Mouse (Mus musculus) forebrain, embryonic 15.5 days (tissue): Measurements from ENCODE around the gene 1110032F04Rik. TPM values are rescaled to one million over a fixed set of nuclear protein-coding genes. Genes with fewer than 3 reads are reported as not detected.

Source experiments
- ATAC-seq: fragments of 200-750 bp; cut with Nextera tagmentation; replicated peaks from 2 replicates; pipeline ENCODE4 v1.8.0; 2017; ENCODE audit warnings: mild to moderate bottlenecking, moderate TSS enrichment, moderate library complexity
- H3K27ac ChIP-seq: fragments of 300-500 bp; sonication (generic); replicated peaks from 2 replicates; pipeline ENCODE4 v1.5.1; 2015; ENCODE audit warnings: mild to moderate bottlenecking, inconsistent platforms
- H3K27me3 ChIP-seq: fragments of 300-500 bp; sonication (generic); 2 replicates; pipeline ENCODE4 v1.6.1; 2015; ENCODE audit warnings: inconsistent platforms
- H3K36me3 ChIP-seq: fragments of 300-500 bp; sonication (generic); 2 replicates; pipeline ENCODE4 v1.6.1; 2015; ENCODE audit warnings: mild to moderate bottlenecking, inconsistent platforms
- H3K4me1 ChIP-seq: fragments of 300-500 bp; sonication (generic); 2 replicates; pipeline ENCODE4 v1.6.1; 2015; ENCODE audit warnings: inconsistent platforms
- H3K4me2 ChIP-seq: fragments of 300-500 bp; sonication (generic); replicated peaks from 2 replicates; pipeline ENCODE4 v1.6.1; 2015; ENCODE audit warnings: mild to moderate bottlenecking, inconsistent platforms
- H3K4me3 ChIP-seq: fragments of 300-500 bp; sonication (generic); 2 replicates; pipeline ENCODE4 v1.5.1; 2015; ENCODE audit warnings: mild to moderate bottlenecking, inconsistent platforms
- H3K9ac ChIP-seq: fragments of 300-500 bp; sonication (generic); replicated peaks from 2 replicates; pipeline ENCODE4 v1.6.1; 2015; ENCODE audit warnings: mild to moderate bottlenecking, inconsistent platforms
- H3K9me3 ChIP-seq: fragments of 300-500 bp; sonication (generic); 2 replicates; pipeline ENCODE4 v1.6.1; 2016; ENCODE audit warnings: inconsistent platforms
- WGBS: fragments of 180-500 bp; shearing (Covaris S2); methylation state at CpG from one replicate; pipeline ENCODE4 v1.1.7; 2015; ENCODE audit warnings: mixed read lengths; 5-methylcytosine and 5-hydroxymethylcytosine counted together
- polyA plus RNA-seq: library from polyadenylated mRNA; unstranded; fragments of >200 nt; fragmentation: Nextera tagmentation; extraction: Ambion mirVana; gene quantifications from 2 replicates; pipeline ENCODE4 v1.2.1, GENCODE M21; 2015

Gene 1110032F04Rik
- 3.5 and 3.7 TPM in 2 replicates for polyA plus RNA-seq

GRCm38 (mm10) chr3:68869211-68869690 lies at the start of gene 1110032F04Rik:
Gene 1110032F04Rik (plus strand): TSS chr3:68869586.
- H3K4me2 ChIP-seq: peak within 1 kb of the TSS; percentile 96
- peak within 1 kb of the TSS; percentile 16 for H3K27ac ChIP-seq
- no peaks in the 10 kb centered on the region for H3K9me3 ChIP-seq
- peaks cover 13% of the 10 kb centered on the region for H3K4me1 ChIP-seq
- peak within 1 kb of the TSS; percentile 68 for H3K4me3 ChIP-seq
- ATAC-seq: peak; percentile 85
- H3K9ac ChIP-seq: peak within 1 kb of the TSS; percentile 54
- H3K27me3 ChIP-seq: peaks cover 9% of the 10 kb centered on the region; the same call in 1 of the 2 replicates
- under 1% methylated on average over 59 of the region's 62 CpGs for WGBS
- no peaks in the 10 kb centered on the region for H3K36me3 ChIP-seq

GRCm38 (mm10) chr3:68821406-68821805 lies 48.0 kb upstream of the 1110032F04Rik start:
- 71% methylated on average over 4 of the region's 4 CpGs for WGBS
- Histone ChIP-seq H3K9ac (no peak overlapping the region), H3K9me3 (no peaks in the 10 kb centered on the region), H3K4me1 (peaks cover 33% of the 10 kb centered on the region), H3K36me3 (no peaks in the 10 kb centered on the region), H3K4me3 (no peak overlapping the region), H3K27ac (no peak overlapping the region), H3K27me3 (no peaks in the 10 kb centered on the region), H3K4me2 (no peak overlapping the region)
- no peak for ATAC-seq

DNA sequence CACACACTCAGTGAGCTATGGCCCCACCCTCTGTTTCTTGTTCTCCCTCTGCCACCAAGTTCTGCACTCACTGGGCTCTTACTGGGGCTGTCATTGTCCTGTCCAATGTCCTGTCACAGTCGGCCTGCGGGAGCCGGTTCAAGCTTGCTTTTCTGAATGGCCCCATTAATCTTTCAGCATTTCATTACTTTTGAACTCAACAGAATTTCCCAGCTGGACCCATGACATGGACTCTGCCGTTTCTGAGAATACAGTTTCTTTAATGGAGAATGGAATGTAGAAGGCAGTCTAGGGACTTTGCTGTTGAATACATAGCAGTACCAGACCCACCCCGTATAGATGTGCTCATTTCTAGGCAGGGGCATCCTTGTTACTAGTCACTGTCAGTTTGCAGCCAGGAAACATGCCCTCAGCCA lies 47.5 kb upstream of the 1110032F04Rik start:
- 0 out of 2 replicates have a peak, but pooled peaks have one; percentile 53 for ATAC-seq

DNA sequence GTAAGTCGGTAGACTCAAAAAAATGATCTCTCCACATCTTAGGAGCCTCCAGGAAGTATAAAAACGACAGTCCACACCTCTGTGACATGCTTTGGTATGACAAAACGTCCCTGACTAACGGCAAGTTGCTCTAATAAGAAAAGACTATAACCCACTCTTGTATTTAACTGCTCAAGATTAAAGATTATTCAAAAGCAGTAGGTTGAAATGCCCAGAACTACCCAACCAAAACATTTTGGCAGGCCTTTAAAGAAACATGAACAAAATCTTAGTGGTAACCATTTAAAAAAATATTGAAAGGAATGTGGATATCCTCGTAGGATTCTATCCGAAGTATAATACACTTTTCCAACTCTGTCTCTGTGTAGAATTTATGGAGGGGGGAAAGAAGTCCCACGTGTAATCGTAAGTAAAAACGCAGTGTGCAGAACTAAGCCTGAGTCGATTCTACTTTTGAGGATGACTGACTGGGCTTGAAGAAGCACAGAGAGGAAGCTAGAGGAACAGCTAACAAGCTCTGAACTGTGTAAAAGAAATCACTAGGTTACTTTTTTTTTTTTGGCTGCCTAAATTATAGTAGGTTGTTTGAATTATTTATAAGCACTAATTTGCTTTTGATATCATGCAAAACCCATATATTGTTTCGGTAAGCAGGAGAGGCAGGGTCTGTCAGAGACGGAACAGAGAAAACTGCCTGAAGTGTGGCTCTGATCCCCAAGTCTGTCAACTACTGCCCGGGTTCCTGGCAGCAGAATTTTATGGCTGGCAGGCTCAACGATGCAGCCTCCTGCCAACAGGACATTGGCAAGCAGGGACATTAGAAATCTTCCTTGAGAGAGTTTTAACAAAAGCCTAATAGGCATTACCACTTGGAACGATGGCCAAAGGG lies 45.3 kb upstream of the 1110032F04Rik start:
- 32% methylated on average over 15 of the region's 15 CpGs for WGBS
- peak; percentile 92 for ATAC-seq
- Histone ChIP-seq H3K4me1 (peaks cover 33% of the 10 kb centered on the region), H3K36me3 (no peaks in the 10 kb centered on the region), H3K27me3 (no peaks in the 10 kb centered on the region), H3K9ac (no peak overlapping the region; the same call in 1 of the 2 replicates), H3K27ac (peak overlapping the region; percentile 49), H3K4me3 (no peak overlapping the region), H3K4me2 (0 out of 2 replicates have a peak overlapping the region, but pooled peaks have one; percentile 6), H3K9me3 (no peaks in the 10 kb centered on the region)

More for the DNA sequence above, 47.5 kb upstream of the 1110032F04Rik start:
- 19% methylated on average over 5 of the region's 5 CpGs for WGBS
- Histone ChIP-seq H3K4me1 (peaks cover 33% of the 10 kb centered on the region), H3K9me3 (no peaks in the 10 kb centered on the region), H3K9ac (no peak overlapping the region), H3K27me3 (no peaks in the 10 kb centered on the region), H3K4me3 (no peak overlapping the region), H3K4me2 (no peak overlapping the region), H3K36me3 (no peaks in the 10 kb centered on the region), H3K27ac (no peak overlapping the region)

- no peak; the same call in none of the 2 replicates for ATAC-seq
- peaks cover 33% of the 10 kb centered on the region for H3K4me1 ChIP-seq
Measured at GRCm38 (mm10) chr3:68824765-68825090, 44.7 kb upstream of the 1110032F04Rik start.

GRCm38 (mm10) chr3:68825151-68825550 lies 44.2 kb upstream of the 1110032F04Rik start:
- H3K4me3 ChIP-seq: no peak overlapping the region
- WGBS: 51% methylated on average over 8 of the region's 8 CpGs
- H3K27me3 ChIP-seq: no peaks in the 10 kb centered on the region
- H3K4me1 ChIP-seq: peaks cover 33% of the 10 kb centered on the region
- H3K9me3 ChIP-seq: no peaks in the 10 kb centered on the region
- no peaks in the 10 kb centered on the region for H3K36me3 ChIP-seq
- no peak; the same call in 1 of the 2 replicates for ATAC-seq
- H3K9ac ChIP-seq: no peak overlapping the region
- peak overlapping the region; percentile 49 for H3K27ac ChIP-seq
- no peak overlapping the region for H3K4me2 ChIP-seq

More at GRCm38 (mm10) chr3:68824765-68825090, 44.7 kb upstream of the 1110032F04Rik start:
- Histone ChIP-seq H3K4me2 (0 out of 2 replicates have a peak overlapping the region, but pooled peaks have one; percentile 6), H3K9me3 (no peaks in the 10 kb centered on the region), H3K36me3 (no peaks in the 10 kb centered on the region), H3K27me3 (no peaks in the 10 kb centered on the region), H3K27ac (peak overlapping the region; percentile 49), H3K4me3 (no peak overlapping the region), H3K9ac (no peak overlapping the region)
- WGBS: 48% methylated on average over 2 of the region's 2 CpGs

GRCm38 (mm10) chr3:68827671-68828070 lies 41.7 kb upstream of the 1110032F04Rik start:
- Histone ChIP-seq H3K4me2 (no peak overlapping the region), H3K9me3 (no peaks in the 10 kb centered on the region), H3K4me1 (peaks cover 26% of the 10 kb centered on the region), H3K36me3 (no peaks in the 10 kb centered on the region), H3K27me3 (no peaks in the 10 kb centered on the region), H3K9ac (no peak overlapping the region), H3K4me3 (no peak overlapping the region), H3K27ac (no peak overlapping the region)
- no peak for ATAC-seq
- 94% methylated on average over 5 of the region's 5 CpGs for WGBS

DNA sequence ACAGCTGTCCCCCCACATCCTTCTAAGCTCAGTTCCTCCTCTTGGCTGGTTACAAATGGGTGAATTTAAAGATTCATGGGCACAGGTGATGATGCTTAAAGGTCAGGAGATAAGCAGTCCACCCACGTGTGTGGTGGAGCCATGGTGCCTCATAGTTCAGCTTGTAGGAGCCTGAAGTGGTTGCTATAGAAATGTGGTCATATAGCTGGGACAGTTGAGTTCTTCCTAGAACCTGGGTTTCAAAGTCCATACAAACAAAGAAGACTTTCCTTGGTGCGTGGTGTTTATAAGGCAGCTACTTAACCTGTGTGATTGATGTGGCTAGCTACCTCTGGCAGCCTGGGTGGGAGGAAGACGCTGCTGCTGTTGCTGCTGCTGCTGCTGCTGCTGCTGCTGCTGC lies 39.4 kb upstream of the 1110032F04Rik start:
- Histone ChIP-seq H3K9me3 (no peaks in the 10 kb centered on the region), H3K27ac (no peak overlapping the region), H3K4me2 (no peak overlapping the region), H3K4me1 (peaks cover 6% of the 10 kb centered on the region), H3K27me3 (no peaks in the 10 kb centered on the region), H3K36me3 (no peaks in the 10 kb centered on the region), H3K9ac (no peak overlapping the region), H3K4me3 (no peak overlapping the region)
- no peak for ATAC-seq
- WGBS: 96% methylated on average over 3 of the region's 3 CpGs

GRCm38 (mm10) chr3:68836857-68837499 lies 32.4 kb upstream of the 1110032F04Rik start:
- Histone ChIP-seq H3K4me3 (no peak overlapping the region), H3K9ac (no peak overlapping the region), H3K4me1 (peaks cover 6% of the 10 kb centered on the region; the same call in 1 of the 2 replicates), H3K27ac (peak overlapping the region; percentile 39; the same call in 1 of the 2 replicates), H3K36me3 (no peaks in the 10 kb centered on the region), H3K4me2 (no peak overlapping the region), H3K27me3 (no peaks in the 10 kb centered on the region), H3K9me3 (no peaks in the 10 kb centered on the region)
- 51% methylated on average over 6 of the region's 6 CpGs for WGBS
- peak; percentile 68; the same call in 1 of the 2 replicates for ATAC-seq

DNA sequence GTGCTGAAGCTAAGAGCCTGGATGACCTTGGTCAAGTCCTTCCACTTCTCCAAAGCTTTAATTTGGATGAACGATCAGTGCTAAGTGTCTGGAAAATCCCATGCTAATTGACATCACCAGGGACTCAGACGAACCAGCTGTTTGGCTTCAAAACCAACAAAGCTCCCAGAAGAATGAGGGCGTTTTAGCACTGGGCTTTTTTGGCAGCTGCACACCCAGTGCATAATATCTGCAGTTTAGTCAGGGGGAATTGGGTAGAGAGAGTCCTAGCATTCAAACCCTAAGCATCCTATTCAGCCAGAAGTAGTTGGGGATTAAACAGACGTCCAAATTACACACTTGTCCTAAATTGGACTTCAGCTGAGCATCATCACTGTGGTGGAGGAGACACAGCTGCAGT lies 29.2 kb upstream of the 1110032F04Rik start:
- ATAC-seq: peak; percentile 70; the same call in 1 of the 2 replicates
- Histone ChIP-seq H3K27ac (no peak overlapping the region), H3K9me3 (no peaks in the 10 kb centered on the region), H3K27me3 (no peaks in the 10 kb centered on the region), H3K4me2 (no peak overlapping the region), H3K36me3 (no peaks in the 10 kb centered on the region), H3K4me3 (no peak overlapping the region), H3K4me1 (peaks cover 6% of the 10 kb centered on the region; the same call in 1 of the 2 replicates), H3K9ac (no peak overlapping the region)
- 19% methylated on average over 4 of the region's 4 CpGs for WGBS

- Histone ChIP-seq H3K4me1 (peaks cover 6% of the 10 kb centered on the region; the same call in 1 of the 2 replicates), H3K4me3 (no peak overlapping the region), H3K9me3 (no peaks in the 10 kb centered on the region), H3K36me3 (no peaks in the 10 kb centered on the region), H3K4me2 (no peak overlapping the region), H3K9ac (no peak overlapping the region), H3K27ac (no peak overlapping the region), H3K27me3 (no peaks in the 10 kb centered on the region)
- no peak for ATAC-seq
- WGBS: 94% methylated on average over 4 of the region's 4 CpGs
Measured at GRCm38 (mm10) chr3:68844025-68844424, 25.4 kb upstream of the 1110032F04Rik start.

DNA sequence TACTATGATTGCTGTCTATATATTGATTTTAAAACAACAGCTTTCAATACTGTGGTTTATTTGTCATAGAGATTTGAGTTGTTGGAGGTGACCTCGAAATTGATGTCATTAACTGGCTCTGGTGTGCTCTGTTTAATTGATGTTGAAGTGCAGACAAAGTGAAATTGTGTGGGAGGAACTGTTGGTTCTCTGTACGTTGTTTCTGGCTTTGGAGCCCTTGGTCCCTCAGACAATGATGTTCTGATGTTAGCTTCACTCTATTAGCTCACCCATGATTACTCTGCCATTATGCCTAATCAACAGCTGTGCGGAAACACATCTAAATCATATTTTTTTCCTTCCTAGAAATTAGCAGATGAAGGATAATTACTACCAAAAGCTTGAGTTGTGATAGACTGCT lies 21.1 kb upstream of the 1110032F04Rik start:
- ATAC-seq: no peak
- no peak overlapping the region for H3K4me3 ChIP-seq
- no peaks in the 10 kb centered on the region for H3K9me3 ChIP-seq
- no peaks in the 10 kb centered on the region for H3K4me1 ChIP-seq
- 0 out of 2 replicates have a peak overlapping the region, but pooled peaks have one; percentile 14 for H3K27ac ChIP-seq
- H3K27me3 ChIP-seq: no peaks in the 10 kb centered on the region
- no peak overlapping the region for H3K9ac ChIP-seq
- H3K4me2 ChIP-seq: no peak overlapping the region
- H3K36me3 ChIP-seq: no peaks in the 10 kb centered on the region
- 55% methylated on average over 3 of the region's 3 CpGs for WGBS
